Mouse (Mus musculus) stomach, postnatal 0 days (tissue): ENCODE results near the gene Nrxn3.

Experiments used
- CTCF ChIP-seq: IDR thresholded peaks from 2 replicates; pipeline ENCODE4 v1.5.1; 2016; ENCODE audit warnings: antibody characterized with exemption, low read depth, mild to moderate bottlenecking, moderate library complexity
- EP300 ChIP-seq: optimal IDR thresholded peaks from 2 replicates; pipeline ENCODE3; 2016; ENCODE audit warnings: antibody characterized with exemption

DNA sequence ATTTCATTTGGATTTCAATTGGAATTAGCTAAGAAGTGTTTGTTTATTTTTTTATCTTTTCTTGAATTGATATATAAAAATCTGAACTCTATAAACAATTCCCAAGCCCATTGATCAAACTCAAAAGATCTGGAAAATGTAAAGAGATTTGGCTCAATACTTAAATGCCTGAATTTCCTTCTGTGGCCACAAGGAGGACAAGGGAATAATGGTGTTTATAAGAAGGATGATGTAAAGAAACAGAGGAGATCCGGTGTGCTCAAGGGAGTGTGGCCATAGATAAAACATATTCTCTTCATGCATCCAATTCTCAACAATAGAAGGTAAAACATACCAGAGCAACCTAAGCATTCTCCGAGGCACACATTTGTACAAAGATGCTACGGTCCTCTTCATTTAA, 1085.5 kb downstream of the Nrxn3 start:
- peak; percentile 68 for TF ChIP-seq CTCF
- no peak for TF ChIP-seq EP300
